In the genomic region with DNA sequence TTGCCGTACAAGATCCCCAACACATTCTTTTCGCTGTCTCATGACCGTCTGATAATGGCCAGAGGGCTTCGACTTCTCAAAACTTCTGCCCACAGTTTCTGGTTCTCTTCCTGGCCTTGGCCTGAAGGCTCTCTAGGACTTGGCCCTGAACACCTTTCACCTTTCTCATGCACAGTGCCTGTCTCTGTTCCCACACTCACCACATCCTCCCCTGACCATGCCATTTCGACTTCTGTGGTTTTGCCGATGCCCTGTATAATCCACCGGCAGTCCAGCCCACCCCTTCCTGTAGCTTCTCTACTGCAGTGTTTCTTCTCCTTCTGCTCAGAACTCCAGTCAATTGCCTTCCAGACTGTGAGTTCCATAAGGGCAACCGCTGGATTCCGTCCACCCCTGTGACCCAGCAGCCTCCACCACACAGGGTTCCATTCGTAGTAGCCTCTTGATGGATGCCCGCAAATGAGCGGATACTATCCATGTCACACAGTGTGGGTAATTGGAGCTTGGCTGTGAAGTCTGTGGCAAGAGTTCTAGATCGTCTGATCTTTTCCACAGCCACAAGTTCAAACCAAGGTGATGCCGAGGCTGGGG, we compare ENCODE assay signal across 18 mouse cellular contexts. TPM values are rescaled to one million over a fixed set of nuclear protein-coding genes. Genes with fewer than 3 reads are reported as not detected.
DNase-seq lines count a peak whose midpoint lies in the region; ATAC-seq lines count a peak whose summit lies in the region.
"Had no signal": no experiment of that assay in that cellular context is flagged by ENCODE, and none has a peak within 500 bp of the region (broad histone marks: within the 10 kb centered on the region; RNA-seq: fewer than 3 reads in every experiment).

No protein-coding gene starts in this region.

- ATAC-seq in CD4-positive, CD25-positive, alpha-beta regulatory T cell, adult 4 months: peak; percentile 37
- peak; percentile 38 for ATAC-seq in inflammation-experienced regulatory T-cells, adult 6 months
- ATAC-seq in neutrophil, adult 5-6 weeks (ENCODE audit: extremely low read depth, insufficient number of reproducible peaks, low FRiP score, poor library complexity, severe bottlenecking): 0 out of 2 replicates have a peak, but pooled peaks have one; percentile 9
- ATAC-seq: forebrain, embryonic 15.5 days; liver, postnatal 0 days; midbrain, embryonic 16.5 days had no signal

- peak; percentile 13 for DNase-seq in CD4-positive helper T cell, adult 2 months (ENCODE audit: low read depth, low spot score)
- DNase-seq in urinary bladder, postnatal 25 days (ENCODE audit: low spot score): no peak
- no peak for DNase-seq in gastrocnemius, postnatal 25 days
- DNase-seq in MN1 (ENCODE audit: low spot score): no peak
- DNase-seq: adrenal gland, adult 2 months; cerebellum, adult 8-10 months; gastrocnemius, postnatal 36 days; kidney, adult 11 months; liver, postnatal 0 days; lung, postnatal 10 days; thymus, adult 2 months had no signal

RNA-seq across cellular contexts. Expression of gene Cnih3, which starts 53.3 kb away (rescaled TPM):
- not detected for polyA plus RNA-seq in CD4-positive, CD25-positive, alpha-beta regulatory T cell, adult 4 months (2017; shearing (Covaris generic))
- not detected for polyA plus RNA-seq in inflammation-experienced regulatory T-cells, adult 6 months (2017; shearing (Covaris generic))
- total RNA-seq in neutrophil, adult 5-6 weeks (2017): not detected in 2 replicates
- not detected for total RNA-seq in gastrocnemius, postnatal 25 days (2021)
- total RNA-seq: adrenal gland, adult 2 months; gastrocnemius, postnatal 36 days; heart, postnatal 25 days had no signal
- polyA plus RNA-seq: adrenal gland, adult 2 months; erythroblast, embryonic 14.5 days; liver, postnatal 0 days; thymus, adult 2 months had no signal
